Mouse (Mus musculus): ENCODE results near the gene Atrx. TPM values are rescaled to one million over a fixed set of nuclear protein-coding genes. Genes with fewer than 3 reads are reported as not detected.
"Not testable (repeated sequence)": the region's sequence is repeated elsewhere in the genome, so short reads cannot be mapped to it uniquely, and the experiment has no call there.

Gene Atrx
- total RNA-seq (2022), result 100 to 1,000 TPM; 162 to 184 (median 171) TPM

GRCm38 (mm10) chrX:105928861-105929477 is at the start of gene Atrx:
Atrx (minus strand) TSS chrX:105929403.
- DNase-seq (ENCODE audit: low spot score in 2 of 2), result peak; percentile 76

GRCm38 (mm10) chrX:105957091-105957490 is 27.9 kb upstream of the Atrx start:
- not testable (repeated sequence) for DNase-seq (ENCODE audit: low spot score in 2 of 2)

GRCm38 (mm10) chrX:105953999-105954398 is 24.8 kb upstream of the Atrx start:
- no peak for DNase-seq (ENCODE audit: low spot score in 2 of 2)

GRCm38 (mm10) chrX:105946357-105946756 is 17.2 kb upstream of the Atrx start:
- DNase-seq (ENCODE audit: low spot score in 2 of 2), result no peak

GRCm38 (mm10) chrX:105939245-105939644 is 10.0 kb upstream of the Atrx start:
- no peak for DNase-seq (ENCODE audit: low spot score in 2 of 2)

- no peak for DNase-seq (ENCODE audit: low spot score in 2 of 2)
Observed at GRCm38 (mm10) chrX:105937736-105938135, 8.5 kb upstream of the Atrx start.

GRCm38 (mm10) chrX:105934341-105934740 is 5.1 kb upstream of the Atrx start:
- DNase-seq (ENCODE audit: low spot score in 2 of 2), result no peak

GRCm38 (mm10) chrX:105929478-105930038 is 355 bp upstream of the Atrx start:
- no peak for DNase-seq (ENCODE audit: low spot score in 2 of 2)

- DNase-seq (ENCODE audit: low spot score in 2 of 2), result peak; percentile 6 to 18
Observed at GRCm38 (mm10) chrX:105927941-105928860, 1.0 kb downstream of the Atrx start.

- DNase-seq (ENCODE audit: low spot score in 2 of 2), result no peak
Observed at GRCm38 (mm10) chrX:105926121-105926735, 3.0 kb downstream of the Atrx start.

GRCm38 (mm10) chrX:105924326-105925070 is 4.7 kb downstream of the Atrx start:
- no peak for DNase-seq (ENCODE audit: low spot score in 2 of 2)

GRCm38 (mm10) chrX:105923896-105924295 is 5.3 kb downstream of the Atrx start:
- DNase-seq (ENCODE audit: low spot score in 2 of 2), result no peak

GRCm38 (mm10) chrX:105922986-105923385 is 6.2 kb downstream of the Atrx start:
- DNase-seq (ENCODE audit: low spot score in 2 of 2), result not testable (repeated sequence)

- DNase-seq (ENCODE audit: low spot score in 2 of 2), result peak in 1 of 2 experiments; percentile 8
Observed at GRCm38 (mm10) chrX:105921421-105921820, 7.8 kb downstream of the Atrx start.

- no peak for DNase-seq (ENCODE audit: low spot score in 2 of 2)
Observed at GRCm38 (mm10) chrX:105911728-105912127, 17.5 kb downstream of the Atrx start.

- DNase-seq (ENCODE audit: low spot score in 2 of 2), result no peak
Observed at GRCm38 (mm10) chrX:105901611-105902010, 27.6 kb downstream of the Atrx start.

GRCm38 (mm10) chrX:105886921-105887320 is 42.3 kb downstream of the Atrx start:
- DNase-seq (ENCODE audit: low spot score in 2 of 2), result no peak

- no peak for DNase-seq (ENCODE audit: low spot score in 2 of 2)
Observed at GRCm38 (mm10) chrX:105864367-105864766, 64.8 kb downstream of the Atrx start.

- no peak for DNase-seq (ENCODE audit: low spot score in 2 of 2)
Observed at GRCm38 (mm10) chrX:105824462-105824861, 104.7 kb downstream of the Atrx start.

GRCm38 (mm10) chrX:105794806-105795403 is 134.3 kb downstream of the Atrx start:
- no peak for DNase-seq (ENCODE audit: low spot score in 2 of 2)

GRCm38 (mm10) chrX:105773281-105773680 is 155.9 kb downstream of the Atrx start:
- no peak for DNase-seq (ENCODE audit: low spot score in 2 of 2)

Data from layer of hippocampus, adult 8-10 months (tissue).